Mouse (Mus musculus): ENCODE results near the gene Mpst.

DNA sequence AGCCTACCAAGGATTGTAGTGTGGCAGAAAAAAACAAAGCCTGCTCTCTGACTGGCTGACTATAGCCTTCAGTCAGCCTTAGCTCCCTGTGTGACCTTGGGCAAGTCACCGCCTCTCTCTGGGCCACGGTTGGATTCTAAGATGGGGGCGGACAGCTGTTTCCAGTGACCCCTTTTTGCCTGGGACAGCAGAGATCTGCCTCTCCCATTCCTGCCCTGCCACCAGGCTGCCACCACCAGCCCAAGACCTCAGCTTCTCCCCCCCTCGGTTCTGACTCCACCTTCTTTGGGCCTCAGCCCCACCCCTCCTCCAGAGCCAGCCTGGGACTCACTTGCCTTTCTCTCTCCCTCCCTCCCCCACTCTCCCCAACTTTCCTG is 31.8 kb downstream of the Mpst start:
- no peak for TF ChIP-seq CTCF (IDR thresholded peaks at IDR 0.05; ENCODE audit: borderline replicate concordance, control insufficient read depth, extremely low read depth, insufficient read depth, low read length, poor library complexity)
- TF ChIP-seq POLR2A (IDR thresholded peaks at IDR 0.05; ENCODE audit: control insufficient read depth, extremely low read depth, insufficient read depth, low read length, poor library complexity) = no peak
